Comparison of ENCODE assay signal across 15 mouse cellular contexts in genomic region chrX:60292335-60292734, GRCm38 (mm10).
DNase-seq lines count a peak whose midpoint lies in the region; ATAC-seq lines count a peak whose summit lies in the region.
"Had no signal": no experiment of that assay in that cellular context is flagged by ENCODE, and none has a peak within 500 bp of the region (broad histone marks: within the 10 kb centered on the region; RNA-seq: fewer than 3 reads in every experiment).

No protein-coding gene starts in this region.

- no peak for ATAC-seq in inflammation-experienced regulatory T-cells, adult 6 months
- no peak for ATAC-seq in activated CD4-positive, CD25-positive, alpha-beta regulatory T cell, adult 4 months
- ATAC-seq: forebrain, embryonic 13.5 days; forebrain, postnatal 0 days; intestine, embryonic 16.5 days had no signal

- peak; percentile 77 for DNase-seq in brain, adult 2 months (ENCODE audit: low read depth, low spot score)
- DNase-seq in cerebellum, adult 18-20 months = peak; percentile 38 to 41
- peak; percentile 61 for DNase-seq in cerebellum, adult 9-11 months
- peak; percentile 14 to 20 for DNase-seq in cerebellum, postnatal 36 days
- no peak for DNase-seq in embryo, embryonic 10.5 days (ENCODE audit: low spot score)
- DNase-seq: adrenal gland, postnatal 14 days; forebrain, postnatal 0 days; gastrocnemius, postnatal 14 days; heart, adult 2 months; heart, postnatal 14 days; kidney, adult 2 months had no signal
